Mouse (Mus musculus) hindbrain, embryonic 14.5 days (tissue): Measurements from ENCODE around the gene Kcnj10. TPM values are rescaled to one million over a fixed set of nuclear protein-coding genes. Genes with fewer than 3 reads are reported as not detected.

Source experiments
- ATAC-seq: fragments of 200-750 bp; cut with Nextera tagmentation; 2 replicates; pipeline ENCODE4 v1.8.0; 2017; ENCODE audit warnings: moderate number of reproducible peaks, mild to moderate bottlenecking, moderate TSS enrichment, moderate library complexity; ENCODE audit not compliant: low FRiP score
- DNase-seq: peaks from one replicate; pipeline ENCODE4 v3.0.0-alpha.2; 2015; ENCODE audit warnings: low spot score
- H3K27ac ChIP-seq: fragments of 300-500 bp; sonication (generic); 2 replicates; pipeline ENCODE4 v1.5.1; 2014; ENCODE audit warnings: mild to moderate bottlenecking, moderate library complexity
- H3K27me3 ChIP-seq: fragments of 300-500 bp; sonication (generic); 2 replicates; pipeline ENCODE4 v1.6.1; 2014; ENCODE audit warnings: mild to moderate bottlenecking, low read length, mixed read lengths; ENCODE audit not compliant: control insufficient read depth, insufficient read depth
- H3K36me3 ChIP-seq: fragments of 300-500 bp; sonication (generic); replicated peaks from 2 replicates; pipeline ENCODE4 v1.6.1; 2014; ENCODE audit not compliant: control insufficient read depth, insufficient read depth
- H3K4me1 ChIP-seq: fragments of 300-500 bp; sonication (generic); replicated peaks from 2 replicates; pipeline ENCODE4 v1.6.1; 2014; ENCODE audit warnings: antibody characterized with exemption, low read length, mixed read lengths; ENCODE audit not compliant: control insufficient read depth, insufficient read depth
- H3K4me2 ChIP-seq: fragments of 300-500 bp; sonication (generic); replicated peaks from 2 replicates; pipeline ENCODE4 v1.6.1; 2014; ENCODE audit warnings: mild to moderate bottlenecking, moderate library complexity
- H3K4me3 ChIP-seq: fragments of 300-500 bp; sonication (generic); replicated peaks from 2 replicates; pipeline ENCODE4 v1.5.1; 2014; ENCODE audit warnings: mild to moderate bottlenecking, low read length
- H3K9ac ChIP-seq: fragments of 300-500 bp; sonication (generic); 2 replicates; pipeline ENCODE4 v1.6.1; 2014
- H3K9me3 ChIP-seq: fragments of 300-500 bp; sonication (generic); 2 replicates; pipeline ENCODE4 v1.6.1; 2016; ENCODE audit warnings: low read length; ENCODE audit not compliant: control insufficient read depth
- WGBS: fragments of 180-500 bp; shearing (Covaris S2); extraction: QIAGEN DNeasy Blood & Tissue Kit; methylation state at CpG from one replicate; pipeline ENCODE4 v1.1.7; 2014; 5-methylcytosine and 5-hydroxymethylcytosine counted together
- polyA plus RNA-seq: library from polyadenylated mRNA; unstranded; fragments of >200 nt; fragmentation: Nextera tagmentation; extraction: Ambion mirVana; gene quantifications from 2 replicates; pipeline ENCODE4 v1.2.1, GENCODE M21; 2014

Kcnj10 gene
- polyA plus RNA-seq, 1 experiment from 2014 or later: 2.8 TPM

GRCm38 (mm10) chr1:172418173-172418572, 77.2 kb downstream of the Kcnj10 start:
- no peak for DNase-seq
- Histone ChIP-seq H3K4me1 (no peaks in the 10 kb centered on the region), H3K9me3 (no peaks in the 10 kb centered on the region), H3K4me2 (no peak overlapping the region), H3K36me3 (no peaks in the 10 kb centered on the region), H3K9ac (no peak overlapping the region), H3K27ac (no peak overlapping the region), H3K4me3 (no peak overlapping the region), H3K27me3 (no peaks in the 10 kb centered on the region)
- WGBS: 22% methylated on average over 6 of the region's 6 CpGs
- no peak for ATAC-seq

GRCm38 (mm10) chr1:172418642-172419041, 77.6 kb downstream of the Kcnj10 start:
- no peak overlapping the region for H3K9ac ChIP-seq
- DNase-seq: no peak
- no peak overlapping the region for H3K4me2 ChIP-seq
- no peak for ATAC-seq
- H3K4me3 ChIP-seq: no peak overlapping the region
- no peaks in the 10 kb centered on the region for H3K36me3 ChIP-seq
- H3K27me3 ChIP-seq: no peaks in the 10 kb centered on the region
- WGBS: 77% methylated on average over 3 of the region's 3 CpGs
- H3K9me3 ChIP-seq: no peaks in the 10 kb centered on the region
- H3K27ac ChIP-seq: no peak overlapping the region
- no peaks in the 10 kb centered on the region for H3K4me1 ChIP-seq

- WGBS: 92% methylated on average over 6 of the region's 6 CpGs
- ATAC-seq (no peak), DNase-seq (no peak)
Measured at GRCm38 (mm10) chr1:172420181-172420580, 79.2 kb downstream of the Kcnj10 start.

GRCm38 (mm10) chr1:172423393-172423792, 82.4 kb downstream of the Kcnj10 start:
- DNase-seq: no peak
- WGBS: 50% methylated on average over 1 of the region's 1 CpGs
- H3K9me3 ChIP-seq: no peaks in the 10 kb centered on the region

More at GRCm38 (mm10) chr1:172420181-172420580, 79.2 kb downstream of the Kcnj10 start:
- no peaks in the 10 kb centered on the region for H3K4me1 ChIP-seq
- H3K9me3 ChIP-seq: no peaks in the 10 kb centered on the region
- H3K27ac ChIP-seq: no peak overlapping the region
- no peaks in the 10 kb centered on the region for H3K27me3 ChIP-seq
- H3K4me3 ChIP-seq: no peak overlapping the region
- H3K4me2 ChIP-seq: no peak overlapping the region
- no peaks in the 10 kb centered on the region for H3K36me3 ChIP-seq
- no peak overlapping the region for H3K9ac ChIP-seq

More at GRCm38 (mm10) chr1:172423393-172423792, 82.4 kb downstream of the Kcnj10 start:
- no peak overlapping the region for H3K4me3 ChIP-seq
- H3K4me1 ChIP-seq: no peaks in the 10 kb centered on the region
- no peak for ATAC-seq
- H3K27ac ChIP-seq: no peak overlapping the region
- H3K4me2 ChIP-seq: no peak overlapping the region
- H3K9ac ChIP-seq: no peak overlapping the region
- no peaks in the 10 kb centered on the region for H3K27me3 ChIP-seq
- H3K36me3 ChIP-seq: no peaks in the 10 kb centered on the region

Other genes starting within 250 kb of the Kcnj10 start
- gene Pex19, start 214.5 kb upstream of the Kcnj10 start, polyA plus RNA-seq: 150 and 153 TPM in 2 replicates
- gene Dcaf8, start 193.1 kb upstream of the Kcnj10 start, polyA plus RNA-seq: 70.1 and 71.7 TPM in 2 replicates
- 363 and 428 TPM in 2 replicates for gene Pea15a, start 134.4 kb upstream of the Kcnj10 start, polyA plus RNA-seq
- gene Casq1, start 121.3 kb upstream of the Kcnj10 start, polyA plus RNA-seq: 1.4 and 2.2 TPM in 2 replicates
- 0.15 TPM in 1 of 2 replicates, not detected in the other for gene Atp1a4, start 82.8 kb upstream of the Kcnj10 start, polyA plus RNA-seq
- 64.7 and 69.0 TPM in 2 replicates for gene Igsf8, start 79.6 kb upstream of the Kcnj10 start, polyA plus RNA-seq
- gene Atp1a2, start 43.1 kb upstream of the Kcnj10 start, polyA plus RNA-seq: 27.9 and 29.5 TPM in 2 replicates
- gene Kcnj9, start 11.9 kb upstream of the Kcnj10 start, polyA plus RNA-seq: 1.7 and 2.1 TPM in 2 replicates
- 5.6 and 5.9 TPM in 2 replicates for gene Pigm, start 35.3 kb downstream of the Kcnj10 start, polyA plus RNA-seq
- gene Slamf9, start 134.1 kb downstream of the Kcnj10 start, polyA plus RNA-seq: 0.15 and 0.26 TPM in 2 replicates
- 27.6 and 28.5 TPM in 2 replicates for gene Igsf9, start 140.6 kb downstream of the Kcnj10 start, polyA plus RNA-seq
- gene Tagln2, start 158.8 kb downstream of the Kcnj10 start, polyA plus RNA-seq: 53.0 and 62.6 TPM in 2 replicates
- gene Cfap45, start 179.6 kb downstream of the Kcnj10 start, polyA plus RNA-seq: 3.7 and 5.5 TPM in 2 replicates
- 0.75 and 0.90 TPM in 2 replicates for gene Vsig8, start 214.7 kb downstream of the Kcnj10 start, polyA plus RNA-seq
- not detected in 2 replicates for gene Slamf8, start 249.4 kb downstream of the Kcnj10 start, polyA plus RNA-seq